Mouse (Mus musculus) adrenal gland, adult (tissue): Measurements from ENCODE around the gene Ryr3.
A peak's percentile ranks its signal among the peaks of the same experiment; 100 is the strongest.

Source experiments
- DNase-seq, 2 experiments: peaks; one replicate each; pipeline ENCODE4 v3.0.0; 2022 to 2023; ENCODE audit warnings: low spot score in 1 of 2; ENCODE audit not compliant: inconsistent age in 2 of 2

Ryr3 gene

GRCm38 (mm10) chr2:113216746-113217461 lies at the start of gene Ryr3:
Ryr3 (minus strand) TSS chr2:113217096.
- peak; percentile 4 to 23 for DNase-seq

GRCm38 (mm10) chr2:113238871-113239270 lies 22.0 kb upstream of the Ryr3 start:
- DNase-seq: no peak

- no peak for DNase-seq
Observed at GRCm38 (mm10) chr2:113236993-113237392, 20.1 kb upstream of the Ryr3 start.

GRCm38 (mm10) chr2:113234559-113234958 lies 17.7 kb upstream of the Ryr3 start:
- peak in 1 of 2 experiments; percentile 75 for DNase-seq

- no peak for DNase-seq
Observed at GRCm38 (mm10) chr2:113233356-113233755, 16.5 kb upstream of the Ryr3 start.

- DNase-seq: no peak
Observed at GRCm38 (mm10) chr2:113216105-113216745, 671 bp downstream of the Ryr3 start.

- DNase-seq: no peak
Observed at GRCm38 (mm10) chr2:113210023-113210422, 6.9 kb downstream of the Ryr3 start.

GRCm38 (mm10) chr2:113209263-113209662 lies 7.6 kb downstream of the Ryr3 start:
- no peak for DNase-seq

- no peak for DNase-seq
Observed at GRCm38 (mm10) chr2:113202857-113203256, 14.0 kb downstream of the Ryr3 start.

- DNase-seq: no peak
Observed at GRCm38 (mm10) chr2:113199030-113199679, 17.7 kb downstream of the Ryr3 start.

- DNase-seq: no peak
Observed at GRCm38 (mm10) chr2:113187158-113187557, 29.7 kb downstream of the Ryr3 start.

- no peak for DNase-seq
Observed at GRCm38 (mm10) chr2:113181701-113182100, 35.2 kb downstream of the Ryr3 start.

GRCm38 (mm10) chr2:113178047-113178446 lies 38.8 kb downstream of the Ryr3 start:
- no peak for DNase-seq

- DNase-seq: no peak
Observed at GRCm38 (mm10) chr2:113176337-113176736, 40.6 kb downstream of the Ryr3 start.

- DNase-seq: no peak
Observed at GRCm38 (mm10) chr2:113168096-113168495, 48.8 kb downstream of the Ryr3 start.

GRCm38 (mm10) chr2:113161494-113161893 lies 55.4 kb downstream of the Ryr3 start:
- no peak for DNase-seq

GRCm38 (mm10) chr2:113137766-113138165 lies 79.1 kb downstream of the Ryr3 start:
- DNase-seq: no peak

- DNase-seq: no peak
Observed at GRCm38 (mm10) chr2:113123476-113123875, 93.4 kb downstream of the Ryr3 start.

- DNase-seq: no peak
Observed at GRCm38 (mm10) chr2:113119080-113119479, 97.8 kb downstream of the Ryr3 start.

- no peak for DNase-seq
Observed at GRCm38 (mm10) chr2:113116788-113117187, 100.1 kb downstream of the Ryr3 start.

GRCm38 (mm10) chr2:113115897-113116283 lies 101.0 kb downstream of the Ryr3 start:
- DNase-seq: no peak

GRCm38 (mm10) chr2:113115248-113115896 lies 101.5 kb downstream of the Ryr3 start:
- DNase-seq: no peak
